ENCODE assay signal across 18 mouse cellular contexts in genomic region chr16:92141021-92141420, GRCm38 (mm10).
"Had no signal": no experiment of that assay in that cellular context is flagged by ENCODE, and none has a peak within 500 bp of the region (broad histone marks: within the 10 kb centered on the region; RNA-seq: fewer than 3 reads in every experiment).

No protein-coding gene starts in this region.

- H3K4me3 ChIP-seq: layer of hippocampus, adult 2 months; limb, embryonic 12.5 days; limb, embryonic 15.5 days; neural tube, embryonic 12.5 days had no signal

- ATAC-seq: intestine, embryonic 16.5 days; liver, postnatal 0 days; lung, postnatal 0 days had no signal

- DNase-seq: kidney, adult 2 months; kidney, postnatal 25 days; layer of hippocampus, adult 9-11 months; liver, postnatal 0 days; lung, embryonic 14.5 days; right cerebral cortex, postnatal 25 days; thymus, adult 18-20 months; thymus, postnatal 36 days had no signal

- H3K4me2 ChIP-seq: limb, embryonic 12.5 days; limb, embryonic 15.5 days; liver, embryonic 11.5 days; lung, embryonic 14.5 days; neural tube, embryonic 12.5 days had no signal

- H3K27me3 ChIP-seq: limb, embryonic 12.5 days; limb, embryonic 15.5 days; neural tube, embryonic 12.5 days had no signal

- H3K9me3 ChIP-seq: limb, embryonic 12.5 days; limb, embryonic 15.5 days; neural tube, embryonic 12.5 days had no signal

- H3K27ac ChIP-seq: kidney, postnatal 0 days; layer of hippocampus, adult 2 months; liver, embryonic 14.5 days; macrophage; neural tube, embryonic 12.5 days had no signal

- H3K9ac ChIP-seq: limb, embryonic 12.5 days; limb, embryonic 15.5 days; liver, embryonic 14.5 days; liver, postnatal 0 days; lung, embryonic 14.5 days; neural tube, embryonic 12.5 days had no signal

- H3K36me3 ChIP-seq: limb, embryonic 12.5 days; limb, embryonic 15.5 days; neural tube, embryonic 12.5 days had no signal
